Mouse (Mus musculus) intestine, embryonic 16.5 days (tissue): Measurements from ENCODE around the gene Adk. TPM values are rescaled to one million over a fixed set of nuclear protein-coding genes. Genes with fewer than 3 reads are reported as not detected.
A peak's percentile ranks its signal among the peaks of the same experiment; 100 is the strongest.

Source experiments
- ATAC-seq: fragments of 200-750 bp; cut with Nextera tagmentation; 2 replicates; pipeline ENCODE4 v1.8.0; 2017; ENCODE audit warnings: moderate TSS enrichment, moderate library complexity
- H3K27ac ChIP-seq: fragments of 300-500 bp; sonication (generic); 2 replicates; pipeline ENCODE4 v1.5.1; 2014; ENCODE audit warnings: mild to moderate bottlenecking, low read length
- H3K27me3 ChIP-seq: fragments of 300-500 bp; sonication (generic); replicated peaks from 2 replicates; pipeline ENCODE4 v1.6.1; 2014; ENCODE audit warnings: low read length, control low read depth, mixed read lengths; ENCODE audit not compliant: control insufficient read depth, insufficient read depth
- H3K36me3 ChIP-seq: fragments of 300-500 bp; sonication (generic); 2 replicates; pipeline ENCODE4 v1.6.1; 2014; ENCODE audit warnings: low read length, control low read depth; ENCODE audit not compliant: control insufficient read depth, insufficient read depth
- H3K4me1 ChIP-seq: fragments of 300-500 bp; sonication (generic); 2 replicates; pipeline ENCODE4 v1.6.1; 2014; ENCODE audit warnings: low read length, control low read depth, mixed read lengths; ENCODE audit not compliant: control insufficient read depth, insufficient read depth
- H3K4me2 ChIP-seq: fragments of 300-500 bp; sonication (generic); 2 replicates; pipeline ENCODE4 v1.6.1; 2014; ENCODE audit warnings: low read depth, low read length, control low read depth
- H3K4me3 ChIP-seq: fragments of 300-500 bp; sonication (generic); 2 replicates; pipeline ENCODE4 v1.5.1; 2014; ENCODE audit warnings: mild to moderate bottlenecking, low read length
- H3K9ac ChIP-seq: fragments of 300-500 bp; sonication (generic); 2 replicates; pipeline ENCODE4 v1.6.1; 2014; ENCODE audit warnings: low read depth, low read length
- H3K9me3 ChIP-seq: fragments of 300-500 bp; sonication (generic); 2 replicates; pipeline ENCODE4 v1.6.1; 2016; ENCODE audit warnings: low read length, control low read depth; ENCODE audit not compliant: control insufficient read depth
- WGBS: fragments of 180-500 bp; shearing (Covaris S2); extraction: QIAGEN DNeasy Blood & Tissue Kit; methylation state at CpG from one replicate; pipeline ENCODE4 v1.1.7; 2014; 5-methylcytosine and 5-hydroxymethylcytosine counted together
- polyA plus RNA-seq: library from polyadenylated mRNA; unstranded; fragments of >200 nt; fragmentation: Nextera tagmentation; extraction: Ambion mirVana; gene quantifications from 2 replicates; pipeline ENCODE4 v1.2.1, GENCODE M21; 2015

Adk gene
- polyA plus RNA-seq, 1 experiment from 2014 or later = 244 TPM

DNA sequence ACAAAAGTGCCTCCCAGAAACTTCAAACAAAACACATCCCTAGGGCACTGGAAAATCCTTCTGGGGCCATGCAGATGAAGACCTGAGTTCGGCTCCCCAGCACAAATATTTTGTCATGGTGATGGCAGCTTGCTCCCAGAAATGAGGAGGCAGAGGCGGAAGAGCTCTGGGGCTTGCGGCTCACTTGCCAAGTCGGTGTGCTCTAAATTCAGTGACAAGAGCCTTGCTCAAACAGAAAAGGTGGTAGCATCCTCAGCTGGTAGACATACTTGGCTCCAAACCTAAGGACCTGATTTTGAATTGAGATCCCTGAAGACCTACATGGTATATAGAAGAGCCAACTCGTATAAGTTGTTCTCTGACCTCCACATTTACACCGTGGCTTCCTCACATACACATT, 292.5 kb downstream of the Adk start:
- WGBS = 92% methylated on average over 6 of the region's 6 CpGs
- no peak for ATAC-seq
- Histone ChIP-seq H3K36me3 (no peaks in the 10 kb centered on the region), H3K4me2 (no peak overlapping the region), H3K9me3 (no peaks in the 10 kb centered on the region), H3K9ac (no peak overlapping the region), H3K4me1 (no peaks in the 10 kb centered on the region), H3K27me3 (no peaks in the 10 kb centered on the region), H3K27ac (no peak overlapping the region), H3K4me3 (no peak overlapping the region)

DNA sequence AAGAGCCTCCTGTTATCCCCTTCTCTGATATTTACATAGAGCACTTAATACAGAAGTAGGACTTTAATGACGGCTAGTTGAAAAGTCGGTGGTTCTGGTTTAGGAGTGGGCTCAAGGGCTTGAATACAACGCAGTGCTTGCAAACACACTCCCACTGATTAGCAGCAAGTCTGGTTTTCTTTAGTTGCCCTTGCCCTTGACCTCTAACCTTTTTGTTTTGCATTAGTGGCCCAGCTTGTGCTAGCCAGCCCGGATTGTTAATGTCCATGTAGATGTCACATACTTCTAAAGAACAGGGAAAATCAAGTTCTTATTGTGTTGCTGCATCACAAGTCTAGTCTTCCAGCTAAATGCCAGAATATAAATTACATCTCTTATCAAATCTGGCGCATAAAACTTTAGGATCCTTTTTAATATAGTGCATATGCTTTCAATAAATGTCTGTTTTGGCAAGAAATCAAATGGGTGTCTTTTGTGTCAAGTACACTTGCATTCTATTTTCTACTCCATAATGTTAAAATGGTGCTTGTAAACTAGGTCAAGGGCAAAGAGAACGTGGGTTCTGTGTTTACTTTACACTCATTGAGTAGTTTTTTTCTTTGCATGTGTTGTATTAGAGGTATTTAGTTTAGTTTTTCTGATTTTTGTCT, 296.4 kb downstream of the Adk start:
- ATAC-seq = no peak
- no peak overlapping the region for H3K27ac ChIP-seq
- H3K4me1 ChIP-seq = no peaks in the 10 kb centered on the region
- H3K4me3 ChIP-seq = no peak overlapping the region
- H3K27me3 ChIP-seq = no peaks in the 10 kb centered on the region
- WGBS = 49% methylated on average over 6 of the region's 6 CpGs
- no peaks in the 10 kb centered on the region for H3K36me3 ChIP-seq
- no peak overlapping the region for H3K9ac ChIP-seq
- no peaks in the 10 kb centered on the region for H3K9me3 ChIP-seq
- H3K4me2 ChIP-seq = no peak overlapping the region

DNA sequence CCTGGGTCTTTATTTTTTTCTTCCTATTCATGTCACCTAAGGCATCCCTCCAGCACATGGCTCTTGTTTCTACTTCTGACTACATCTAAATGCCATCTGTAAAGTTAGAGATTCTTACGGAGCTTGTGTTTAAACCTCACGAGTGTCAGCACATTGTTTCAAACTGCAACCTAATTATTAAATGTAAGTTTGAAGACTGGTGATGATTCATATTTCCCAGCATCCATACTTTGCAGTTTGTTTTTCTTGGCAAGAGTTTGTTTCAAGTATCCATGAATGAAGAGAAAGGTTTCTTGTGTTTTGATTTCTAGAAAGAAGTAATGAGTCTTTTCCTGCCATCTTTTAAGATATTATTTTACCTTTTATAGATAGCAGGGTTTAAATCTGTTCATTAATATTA, 299.3 kb downstream of the Adk start:
- 75% methylated on average over 2 of the region's 2 CpGs for WGBS
- Histone ChIP-seq H3K9ac (no peak overlapping the region), H3K36me3 (no peaks in the 10 kb centered on the region), H3K4me2 (no peak overlapping the region), H3K9me3 (no peaks in the 10 kb centered on the region), H3K27ac (no peak overlapping the region), H3K27me3 (no peaks in the 10 kb centered on the region), H3K4me3 (no peak overlapping the region), H3K4me1 (no peaks in the 10 kb centered on the region)
- ATAC-seq = no peak

DNA sequence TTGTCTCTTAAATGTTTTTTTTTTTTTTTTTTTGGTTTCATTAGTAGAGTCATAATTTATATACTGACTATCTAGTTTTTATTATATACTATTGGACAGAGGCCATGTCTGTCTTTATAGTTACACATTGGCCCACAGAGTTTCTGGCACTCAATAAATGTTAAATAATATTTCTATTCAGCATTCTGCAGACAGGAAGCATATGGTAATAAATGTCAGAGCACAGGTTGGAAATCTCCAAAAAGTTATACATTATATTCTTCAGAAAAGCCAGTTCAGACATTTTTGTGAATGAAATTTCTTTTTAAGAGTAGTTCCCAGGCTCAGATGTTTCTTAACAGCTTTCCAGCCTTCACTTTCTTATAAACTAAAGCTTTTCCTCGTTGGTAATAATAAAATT, 303.9 kb downstream of the Adk start:
- no peak overlapping the region for H3K4me2 ChIP-seq
- no peak overlapping the region for H3K27ac ChIP-seq
- H3K9me3 ChIP-seq = no peaks in the 10 kb centered on the region
- 40% methylated on average over 1 of the region's 1 CpGs for WGBS
- no peak overlapping the region for H3K4me3 ChIP-seq
- H3K36me3 ChIP-seq = no peaks in the 10 kb centered on the region
- no peaks in the 10 kb centered on the region for H3K4me1 ChIP-seq
- no peak overlapping the region for H3K9ac ChIP-seq
- no peaks in the 10 kb centered on the region for H3K27me3 ChIP-seq
- ATAC-seq = no peak

DNA sequence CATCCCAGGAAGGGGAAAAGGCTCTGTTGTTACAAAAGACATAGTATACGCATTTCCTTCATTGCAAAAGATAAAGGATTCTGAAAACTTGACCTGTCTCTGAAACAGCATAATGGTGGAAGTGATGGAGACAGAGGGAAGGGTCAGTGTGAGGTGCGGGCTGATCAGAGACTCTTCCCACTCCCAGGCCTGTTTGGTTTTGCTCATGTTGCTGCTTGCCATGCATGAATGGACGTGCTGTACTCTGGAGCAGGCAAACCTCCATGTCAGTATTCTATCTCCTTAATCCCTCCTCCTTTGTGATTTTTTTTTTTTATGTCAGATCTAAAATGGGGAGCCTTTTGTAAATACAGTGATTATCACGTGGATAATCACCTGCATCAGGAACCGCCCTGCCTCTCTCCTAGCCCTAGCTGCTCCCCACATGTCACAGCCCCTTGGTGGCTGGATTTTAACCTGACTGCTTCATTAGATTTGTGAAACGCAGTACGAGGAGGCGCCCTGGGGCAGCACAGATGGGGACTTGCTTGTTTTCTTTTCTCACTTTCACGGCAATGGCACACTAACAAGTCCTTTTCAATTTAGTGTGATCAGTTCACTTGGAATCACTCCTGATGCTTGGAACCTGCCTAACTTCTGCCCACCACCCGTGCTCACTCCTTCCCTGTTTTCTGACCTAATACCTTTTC, 307.0 kb downstream of the Adk start:
- ATAC-seq = no peak
- Histone ChIP-seq H3K4me1 (no peaks in the 10 kb centered on the region), H3K36me3 (no peaks in the 10 kb centered on the region), H3K4me2 (no peak overlapping the region), H3K9me3 (no peaks in the 10 kb centered on the region), H3K9ac (no peak overlapping the region), H3K27me3 (no peaks in the 10 kb centered on the region), H3K4me3 (no peak overlapping the region), H3K27ac (no peak overlapping the region)
- 83% methylated on average over 10 of the region's 10 CpGs for WGBS

DNA sequence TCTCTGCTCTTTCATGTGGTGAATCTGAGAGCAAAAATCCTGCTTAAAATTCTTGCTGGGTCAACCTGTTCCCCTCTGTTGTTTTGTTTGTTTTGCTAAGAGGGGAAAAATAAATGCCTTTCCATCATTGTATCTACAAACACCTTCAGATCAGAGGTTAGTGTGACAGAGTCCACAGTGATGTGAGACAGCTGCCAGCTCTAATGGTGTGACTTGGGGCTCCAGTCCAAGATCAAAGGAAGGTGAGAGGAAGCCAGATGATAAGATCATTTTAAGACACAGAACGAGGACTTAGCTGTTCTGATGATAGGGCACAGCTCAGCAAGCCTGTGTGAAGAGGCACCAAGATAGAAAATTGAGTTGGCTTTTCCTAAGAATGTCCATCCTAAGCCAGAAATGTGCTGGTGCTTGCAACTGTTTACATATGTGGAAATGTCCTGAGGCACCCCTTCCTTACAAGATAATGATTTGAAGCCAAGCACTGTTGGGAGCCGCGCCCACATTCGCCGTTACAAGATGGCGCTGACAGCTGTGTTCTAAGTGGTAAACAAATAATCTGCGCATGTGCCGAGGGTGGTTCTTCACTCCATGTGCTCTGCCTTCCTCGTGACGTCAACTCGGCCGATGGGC, 307.6 kb downstream of the Adk start:
- no peak overlapping the region for H3K27ac ChIP-seq
- H3K36me3 ChIP-seq = no peaks in the 10 kb centered on the region
- no peak overlapping the region for H3K4me3 ChIP-seq
- no peak for ATAC-seq
- H3K4me2 ChIP-seq = no peak overlapping the region
- H3K27me3 ChIP-seq = no peaks in the 10 kb centered on the region
- H3K9ac ChIP-seq = no peak overlapping the region
- H3K9me3 ChIP-seq = no peaks in the 10 kb centered on the region
- no peaks in the 10 kb centered on the region for H3K4me1 ChIP-seq
- 95% methylated on average over 7 of the region's 12 CpGs for WGBS

DNA sequence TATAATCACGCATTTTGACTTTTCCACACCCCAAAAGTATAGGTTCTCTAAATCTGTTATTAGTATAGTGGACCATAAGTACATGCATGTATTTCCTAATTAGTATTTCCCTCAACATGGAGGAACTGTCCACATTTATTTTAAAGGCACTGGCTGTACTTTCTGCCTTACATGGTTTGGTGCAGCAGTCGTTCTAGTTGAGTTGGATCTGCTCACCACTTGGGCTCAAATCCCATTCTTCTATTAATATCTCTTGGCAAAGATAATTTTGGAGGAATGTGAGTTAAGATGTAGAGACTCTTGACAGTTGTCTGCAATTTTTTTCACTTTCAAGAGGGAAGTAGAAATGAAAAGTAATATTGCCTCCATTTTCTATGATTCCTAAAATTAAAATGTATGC, 314.7 kb downstream of the Adk start:
- Histone ChIP-seq H3K4me1 (peaks cover 4% of the 10 kb centered on the region), H3K9ac (no peak overlapping the region), H3K36me3 (no peaks in the 10 kb centered on the region), H3K27me3 (no peaks in the 10 kb centered on the region), H3K4me3 (no peak overlapping the region), H3K4me2 (no peak overlapping the region), H3K9me3 (no peaks in the 10 kb centered on the region), H3K27ac (no peak overlapping the region)
- 72% methylated on average over 2 of the region's 2 CpGs for WGBS
- no peak for ATAC-seq

DNA sequence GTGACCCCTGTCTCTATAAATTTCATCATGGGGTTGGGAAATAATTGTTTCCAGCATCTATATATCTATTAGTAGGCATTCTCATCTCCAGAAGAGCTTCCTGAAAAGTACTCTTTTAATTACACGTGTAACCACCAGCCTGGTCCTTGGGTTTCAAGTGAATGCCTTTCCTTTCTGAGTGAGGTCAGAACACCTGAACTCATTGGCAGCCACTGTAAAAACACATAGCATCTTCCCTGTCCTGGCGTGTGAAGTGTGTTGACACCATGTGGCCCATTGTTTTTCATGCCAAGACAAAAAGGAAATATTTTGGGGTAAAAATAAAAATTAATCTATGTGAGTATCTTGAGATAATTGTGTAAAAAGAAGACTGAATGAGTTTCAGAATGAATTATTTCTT, 316.2 kb downstream of the Adk start:
- H3K4me1 ChIP-seq = peaks cover 4% of the 10 kb centered on the region
- H3K27me3 ChIP-seq = no peaks in the 10 kb centered on the region
- no peak overlapping the region for H3K4me3 ChIP-seq
- WGBS = 61% methylated on average over 2 of the region's 2 CpGs
- H3K36me3 ChIP-seq = no peaks in the 10 kb centered on the region
- H3K9ac ChIP-seq = no peak overlapping the region
- ATAC-seq = no peak
- no peak overlapping the region for H3K27ac ChIP-seq
- H3K9me3 ChIP-seq = no peaks in the 10 kb centered on the region
- H3K4me2 ChIP-seq = no peak overlapping the region

DNA sequence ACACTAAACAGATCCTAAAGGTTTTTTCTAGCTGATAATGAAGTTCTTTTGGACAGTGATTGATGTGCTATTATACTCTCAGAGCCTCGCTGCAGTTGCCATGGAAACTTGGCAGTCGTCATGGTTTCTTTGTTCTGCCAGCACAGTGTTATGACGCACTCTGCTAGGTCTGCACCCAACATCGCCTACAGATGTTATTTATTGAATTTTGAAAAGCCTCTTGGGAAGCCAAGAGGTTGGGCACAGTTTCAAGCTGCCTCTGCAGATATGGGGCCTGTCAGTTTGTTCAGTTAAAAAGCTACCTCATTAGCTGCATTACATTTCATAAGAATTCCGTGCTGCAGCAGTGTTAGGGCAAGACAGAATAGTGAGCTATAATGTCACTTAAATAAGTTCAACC, 316.8 kb downstream of the Adk start:
- no peaks in the 10 kb centered on the region for H3K36me3 ChIP-seq
- H3K4me2 ChIP-seq = no peak overlapping the region
- no peaks in the 10 kb centered on the region for H3K27me3 ChIP-seq
- H3K9ac ChIP-seq = no peak overlapping the region
- no peaks in the 10 kb centered on the region for H3K9me3 ChIP-seq
- peaks cover 4% of the 10 kb centered on the region for H3K4me1 ChIP-seq
- no peak overlapping the region for H3K27ac ChIP-seq
- WGBS = 22% methylated on average over 5 of the region's 5 CpGs
- H3K4me3 ChIP-seq = no peak overlapping the region
- peak; percentile 58 for ATAC-seq
